Mouse (Mus musculus): ENCODE measurements around the gene 4930412O13Rik. TPM values are rescaled to one million over a fixed set of nuclear protein-coding genes. Genes with fewer than 3 reads are reported as not detected.

The 4930412O13Rik gene
- polyA plus RNA-seq, 2 experiments: not detected

DNA sequence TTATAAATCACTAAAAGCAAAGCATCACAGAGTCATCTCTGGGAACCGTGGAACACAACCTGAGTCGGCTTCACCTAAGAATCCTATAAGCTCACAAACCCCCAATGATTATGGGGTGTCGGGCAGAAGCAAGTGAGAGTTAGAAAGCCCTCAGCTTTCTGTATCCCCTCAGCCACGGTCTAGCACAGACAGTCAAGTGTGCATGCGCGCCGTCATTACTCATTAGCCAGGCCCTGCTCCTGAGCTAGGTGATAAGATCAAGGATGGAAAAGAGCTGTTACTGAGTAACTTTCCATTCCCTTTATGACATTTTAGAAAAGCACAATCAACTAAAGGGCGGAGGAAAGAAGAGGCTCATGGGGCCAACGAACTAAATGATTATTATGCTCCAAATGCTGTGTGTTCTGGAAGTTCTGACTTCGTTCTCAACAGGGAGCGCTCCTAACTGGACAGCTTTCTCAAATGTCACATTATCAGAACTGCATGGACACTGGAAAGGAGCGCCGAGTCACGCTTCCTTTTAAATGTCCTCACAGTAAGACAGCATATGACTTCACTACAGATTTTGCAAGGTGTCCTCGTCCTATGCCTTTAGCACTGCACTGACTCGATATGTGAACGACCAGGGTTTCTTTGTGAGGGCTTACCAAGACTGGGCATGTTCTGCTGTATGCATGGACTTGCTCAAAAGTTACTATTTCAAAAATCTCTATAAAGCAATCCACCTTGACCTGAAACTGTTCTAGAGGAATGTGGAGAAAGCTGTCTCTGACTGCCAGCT, 37.8 kb downstream of the 4930412O13Rik start:
- peak in 2 of 3 experiments; percentile 15 to 17 for DNase-seq (ENCODE audit: low read depth in 3 of 3, low spot score in 3 of 3)
- Histone ChIP-seq H3K27ac (no peak overlapping the region; the same call in 1 of the 2 replicates), H3K27me3 (ENCODE audit: control insufficient read depth, insufficient read depth, low read length) (no peaks in the 10 kb centered on the region), H3K4me2 (ENCODE audit: low read depth) (no peak overlapping the region), H3K9me3 (ENCODE audit: control insufficient read depth, low read length) (no peaks in the 10 kb centered on the region), H3K4me3 (ENCODE audit: insufficient read depth in 1 of 2, low read depth in 2 of 2, low read length in 2 of 2) (no peak overlapping the region), H3K36me3 (replicated peaks; ENCODE audit: control insufficient read depth, insufficient read depth, low read depth) (no peaks in the 10 kb centered on the region; the same call in 1 of the 2 replicates), H3K9ac (replicated peaks) (no peak overlapping the region), H3K4me1 (replicated peaks; ENCODE audit: control insufficient read depth in 2 of 2, insufficient read depth in 2 of 2, low read length in 1 of 2) (peaks cover 0 to 5% of the 10 kb centered on the region in 2 experiments; a peak in 1 of 4 replicates)
- ATAC-seq (ENCODE audit: insufficient read depth): peak; percentile 67
- WGBS (ENCODE audit: insufficient replicate concordance): 74% methylated on average over 17 of the region's 17 CpGs
- no peak for TF ChIP-seq EP300 (IDR thresholded peaks at IDR 0.05; ENCODE audit: low read depth)
- TF ChIP-seq CTCF (IDR thresholded peaks at IDR 0.05; ENCODE audit: low read depth): no peak

GRCm38 (mm10) chr2:9926194-9926904, 45.3 kb downstream of the 4930412O13Rik start:
- DNase-seq (ENCODE audit: low read depth in 3 of 3, low spot score in 3 of 3): no peak
- Histone ChIP-seq H3K9ac (replicated peaks) (no peak overlapping the region), H3K4me2 (ENCODE audit: low read depth) (peak overlapping the region; percentile 22; the same call in 1 of the 2 replicates), H3K27ac (no peak overlapping the region), H3K27me3 (ENCODE audit: control insufficient read depth, insufficient read depth, low read length) (no peaks in the 10 kb centered on the region), H3K4me1 (replicated peaks; ENCODE audit: control insufficient read depth in 2 of 2, insufficient read depth in 2 of 2, low read length in 1 of 2) (no peaks in the 10 kb centered on the region; a peak in 1 of 4 replicates), H3K4me3 (ENCODE audit: insufficient read depth in 1 of 2, low read depth in 2 of 2, low read length in 2 of 2) (no peak overlapping the region), H3K36me3 (replicated peaks; ENCODE audit: control insufficient read depth, insufficient read depth, low read depth) (no peaks in the 10 kb centered on the region), H3K9me3 (ENCODE audit: control insufficient read depth, low read length) (no peaks in the 10 kb centered on the region)
- no peak for ATAC-seq (ENCODE audit: insufficient read depth)
- WGBS (ENCODE audit: insufficient replicate concordance): 31% methylated on average over 7 of the region's 7 CpGs
- TF ChIP-seq EP300 (IDR thresholded peaks at IDR 0.05; ENCODE audit: low read depth) (no peak), CTCF (IDR thresholded peaks at IDR 0.05; ENCODE audit: low read depth) (no peak)

- no peak overlapping the region for H3K4me3 ChIP-seq (ENCODE audit: insufficient read depth in 1 of 2, low read depth in 2 of 2, low read length in 2 of 2)
These were observed 45.8 kb downstream of the 4930412O13Rik start for GRCm38 (mm10) chr2:9926905-9927283.

More at GRCm38 (mm10) chr2:9926905-9927283, 45.8 kb downstream of the 4930412O13Rik start:
- no peaks in the 10 kb centered on the region for H3K36me3 ChIP-seq (replicated peaks; ENCODE audit: control insufficient read depth, insufficient read depth, low read depth)
- no peak overlapping the region for H3K27ac ChIP-seq
- DNase-seq (ENCODE audit: low read depth in 3 of 3, low spot score in 3 of 3): no peak
- H3K9ac ChIP-seq (replicated peaks): no peak overlapping the region
- whole genome bisulfite sequencing (ENCODE audit: insufficient replicate concordance): 58% methylated on average over 4 of the region's 4 CpGs
- no peaks in the 10 kb centered on the region; a peak in 1 of 4 replicates for H3K4me1 ChIP-seq (replicated peaks; ENCODE audit: control insufficient read depth in 2 of 2, insufficient read depth in 2 of 2, low read length in 1 of 2)
- no peak overlapping the region for H3K4me2 ChIP-seq (ENCODE audit: low read depth)
- H3K27me3 ChIP-seq (ENCODE audit: control insufficient read depth, insufficient read depth, low read length): no peaks in the 10 kb centered on the region
- TF ChIP-seq EP300 (IDR thresholded peaks at IDR 0.05; ENCODE audit: low read depth): no peak
- TF ChIP-seq CTCF (IDR thresholded peaks at IDR 0.05; ENCODE audit: low read depth): no peak
- no peak for ATAC-seq (ENCODE audit: insufficient read depth)
- H3K9me3 ChIP-seq (ENCODE audit: control insufficient read depth, low read length): no peaks in the 10 kb centered on the region

Other genes with a start within 250 kb of the 4930412O13Rik start
- gene 9230102O04Rik, start 8.3 kb downstream of the 4930412O13Rik start, polyA plus RNA-seq (2012; rRNA removed): not detected in 2 replicates
- not detected in 2 replicates for gene 9230102O04Rik, start 8.3 kb downstream of the 4930412O13Rik start, polyA plus RNA-seq (2014; fragmentation: Nextera tagmentation; extraction: Ambion mirVana)
- 0.16 and 0.30 TPM in 2 replicates for gene Gata3, start 8.8 kb downstream of the 4930412O13Rik start, polyA plus RNA-seq (2012; rRNA removed)
- 0.38 and 0.63 TPM in 2 replicates for gene Gata3, start 8.8 kb downstream of the 4930412O13Rik start, polyA plus RNA-seq (2014; fragmentation: Nextera tagmentation; extraction: Ambion mirVana)
- 3.2 and 4.7 TPM in 2 replicates for gene Taf3, start 167.3 kb downstream of the 4930412O13Rik start, polyA plus RNA-seq (2012; rRNA removed)
- 5.0 and 6.7 TPM in 2 replicates for gene Taf3, start 167.3 kb downstream of the 4930412O13Rik start, polyA plus RNA-seq (2014; fragmentation: Nextera tagmentation; extraction: Ambion mirVana)
- 147 and 186 TPM in 2 replicates for gene Atp5c1, start 199.3 kb downstream of the 4930412O13Rik start, polyA plus RNA-seq (2012; rRNA removed)
- 390 and 409 TPM in 2 replicates for gene Atp5c1, start 199.3 kb downstream of the 4930412O13Rik start, polyA plus RNA-seq (2014; fragmentation: Nextera tagmentation; extraction: Ambion mirVana)
- gene Kin, start 199.3 kb downstream of the 4930412O13Rik start, polyA plus RNA-seq (2012; rRNA removed): 3.8 and 8.7 TPM in 2 replicates
- gene Kin, start 199.3 kb downstream of the 4930412O13Rik start, polyA plus RNA-seq (2014; fragmentation: Nextera tagmentation; extraction: Ambion mirVana): 14.2 and 14.6 TPM in 2 replicates